ENCODE assay signal across 25 mouse cellular contexts in genomic region chr6:120124688-120125087, GRCm38 (mm10). TPM values are rescaled to one million over a fixed set of nuclear protein-coding genes. Genes with fewer than 3 reads are reported as not detected.
DNase-seq lines count a peak whose midpoint lies in the region; ATAC-seq lines count a peak whose summit lies in the region.
"Had no signal": no experiment of that assay in that cellular context is flagged by ENCODE, and none has a peak within 500 bp of the region (broad histone marks: within the 10 kb centered on the region; RNA-seq: fewer than 3 reads in every experiment).

No protein-coding gene starts in this region.

- peak; percentile 16 for DNase-seq in heart, adult 11 months
- no peak for DNase-seq in heart, postnatal 14 days
- peak; percentile 65 for DNase-seq in thymus, postnatal 14 days
- DNase-seq in cerebellum, postnatal 14 days, result no peak
- DNase-seq in layer of hippocampus, adult 18-20 months (ENCODE audit: low spot score in 2 of 2), result no peak
- DNase-seq: adrenal gland, postnatal 14 days; cerebellum, adult 11 months; cerebellum, postnatal 36 days; gastrocnemius, postnatal 10 days; kidney, adult 2 months; kidney, postnatal 10 days; liver, postnatal 0 days had no signal

- intact Hi-C loops in heart, postnatal 14 days (cut with DNase I), result no loop called here

- peak; percentile 75 for ATAC-seq in activated CD4-positive, CD25-positive, alpha-beta regulatory T cell, adult 4 months
- peak; percentile 62 for ATAC-seq in megakaryocyte, adult 5-6 weeks (ENCODE audit: poor library complexity, severe bottlenecking)
- ATAC-seq in megakaryocyte-erythroid progenitor cell, adult 5-6 weeks (replicated peaks; ENCODE audit: low FRiP score, low TSS enrichment, poor library complexity, severe bottlenecking), result no peak
- ATAC-seq: liver, postnatal 0 days; midbrain, embryonic 13.5 days had no signal

RNA-seq across cellular contexts. Expression of gene Ninj2, which starts 31.5 kb away (rescaled TPM):
- total RNA-seq in heart, postnatal 14 days (2021), result not detected
- polyA plus RNA-seq in activated CD4-positive, CD25-positive, alpha-beta regulatory T cell, adult 4 months (2017; shearing (Covaris generic)), result 1 to 10 TPM; 2.3 to 2.9 TPM
- not detected in 2 replicates for total RNA-seq in megakaryocyte, adult 5-6 weeks (2015)
- not detected in 2 replicates for total RNA-seq in megakaryocyte, adult 5-6 weeks (2017)
- not detected in 2 replicates for total RNA-seq in megakaryocyte-erythroid progenitor cell, adult 5-6 weeks (2014; fragmentation: Nextera tagmentation)
- not detected in 2 replicates for total RNA-seq in megakaryocyte-erythroid progenitor cell, adult 5-6 weeks (2017)
- total RNA-seq in layer of hippocampus, adult 18-20 months (2021), result 1 to 10 TPM in 1 of 2 experiments, under 1 TPM in 1; 0.67 to 1.3 TPM
- total RNA-seq: adrenal gland, postnatal 14 days; gastrocnemius, postnatal 10 days; heart, adult 8-10 months; liver, adult 2 months had no signal
- polyA plus RNA-seq: brain, embryonic 14.5 days; forebrain, embryonic 12.5 days; heart, embryonic 16.5 days; hindbrain, embryonic 11.5 days; kidney, adult 2 months; limb, embryonic 10.5 days; liver, adult 2 months; midbrain, embryonic 13.5 days; neural tube, embryonic 14.5 days; stomach, embryonic 15.5 days had no signal

Comparison
In these comparisons a context has a peak if more than half of its experiments do, and no peak if none do; other contexts are left out.
1. DNase-seq: peak in heart, adult 11 months (single experiment) and thymus, postnatal 14 days (single experiment); none in heart, postnatal 14 days (0 of 2), cerebellum, postnatal 14 days (0 of 2) and layer of hippocampus, adult 18-20 months (0 of 2).